Mouse (Mus musculus) heart, adult 2 months (tissue): ENCODE measurements around the gene Syt7.

Experiments used
- CTCF ChIP-seq: fragments of 200-600 bp; IDR thresholded peaks from 2 replicates; pipeline ENCODE4 v1.8.1; 2022; ENCODE audit warnings: antibody characterized with exemption, mild to moderate bottlenecking, moderate library complexity
- EP300 ChIP-seq: fragments of 200-500 bp; IDR thresholded peaks from 2 replicates; pipeline ENCODE4 v1.6.1; 2011; ENCODE audit warnings: low read depth, low read length, control low read depth; ENCODE audit not compliant: insufficient read depth
- POLR2A ChIP-seq: fragments of 200-500 bp; IDR thresholded peaks from 2 replicates; pipeline ENCODE4 v1.6.1; 2011; ENCODE audit warnings: mild to moderate bottlenecking, low read depth, low read length, control low read depth; ENCODE audit not compliant: insufficient read depth

GRCm38 (mm10) chr19:10479541-10479940, 90.7 kb downstream of the Syt7 start:
- TF ChIP-seq CTCF (no peak), POLR2A (no peak), EP300 (no peak)
